Mouse (Mus musculus) left cerebral cortex, adult 18-20 months (tissue): Measurements from ENCODE around the gene Uaca. TPM values are rescaled to one million over a fixed set of nuclear protein-coding genes. Genes with fewer than 3 reads are reported as not detected.
"Not testable (repeated sequence)": the region's sequence is repeated elsewhere in the genome, so short reads cannot be mapped to it uniquely, and the experiment has no call there.

ENCODE experiments used
- DNase-seq, 2 experiments: peaks; one replicate each; pipeline ENCODE4 v3.0.0; 2021 to 2022; ENCODE audit warnings: low spot score in 2 of 2, mixed read lengths in 1 of 2
- total RNA-seq, 2 experiments: library from RNA; stranded (reverse); gene quantifications; 2 replicates each; pipeline ENCODE4 v1.2.3; 2021

Uaca gene
- total RNA-seq, 2 experiments from 2014 or later, result 7.7 to 9.2 TPM

- DNase-seq, result no peak
Measured at GRCm38 (mm10) chr9:60787517-60788110, 6.7 kb upstream of the Uaca start.

GRCm38 (mm10) chr9:60790282-60790681 is 4.1 kb upstream of the Uaca start:
- DNase-seq, result no peak

GRCm38 (mm10) chr9:60794841-60795351 is 554 bp downstream of the Uaca start:
- peak; percentile 2 to 3 for DNase-seq

GRCm38 (mm10) chr9:60796076-60796475 is 1.7 kb downstream of the Uaca start:
- DNase-seq, result peak in 1 of 2 experiments; percentile 22

- DNase-seq, result no peak
Measured at GRCm38 (mm10) chr9:60797126-60797525, 2.8 kb downstream of the Uaca start.

- no peak for DNase-seq
Measured at GRCm38 (mm10) chr9:60799061-60799460, 4.7 kb downstream of the Uaca start.

- DNase-seq, result no peak
Measured at GRCm38 (mm10) chr9:60800663-60801382, 6.5 kb downstream of the Uaca start.

- no peak for DNase-seq
Measured at GRCm38 (mm10) chr9:60801746-60802145, 7.4 kb downstream of the Uaca start.

GRCm38 (mm10) chr9:60802341-60802740 is 8.0 kb downstream of the Uaca start:
- no peak for DNase-seq

- DNase-seq, result no peak
Measured at GRCm38 (mm10) chr9:60806021-60806420, 11.7 kb downstream of the Uaca start.

GRCm38 (mm10) chr9:60807996-60808395 is 13.7 kb downstream of the Uaca start:
- DNase-seq, result no peak

- DNase-seq, result no peak
Measured at GRCm38 (mm10) chr9:60813139-60813880, 19.0 kb downstream of the Uaca start.

GRCm38 (mm10) chr9:60815502-60815901 is 21.2 kb downstream of the Uaca start:
- DNase-seq, result no peak

- DNase-seq, result no peak
Measured at GRCm38 (mm10) chr9:60817585-60817984, 23.2 kb downstream of the Uaca start.

- not testable (repeated sequence) for DNase-seq
Measured at GRCm38 (mm10) chr9:60818582-60818981, 24.2 kb downstream of the Uaca start.

- peak in 1 of 2 experiments; percentile 31 for DNase-seq
Measured at GRCm38 (mm10) chr9:60819340-60819739, 25.0 kb downstream of the Uaca start.

- DNase-seq, result no peak
Measured at GRCm38 (mm10) chr9:60821501-60821900, 27.2 kb downstream of the Uaca start.

- DNase-seq, result no peak
Measured at GRCm38 (mm10) chr9:60822681-60823080, 28.3 kb downstream of the Uaca start.

- no peak for DNase-seq
Measured at GRCm38 (mm10) chr9:60825506-60825905, 31.2 kb downstream of the Uaca start.

GRCm38 (mm10) chr9:60826759-60827158 is 32.4 kb downstream of the Uaca start:
- DNase-seq, result no peak

GRCm38 (mm10) chr9:60828196-60828595 is 33.9 kb downstream of the Uaca start:
- no peak for DNase-seq

- no peak for DNase-seq
Measured at GRCm38 (mm10) chr9:60829610-60830009, 35.3 kb downstream of the Uaca start.
